Mouse (Mus musculus): Measurements from ENCODE around the gene Tbc1d22a.

Gene Tbc1d22a

DNA sequence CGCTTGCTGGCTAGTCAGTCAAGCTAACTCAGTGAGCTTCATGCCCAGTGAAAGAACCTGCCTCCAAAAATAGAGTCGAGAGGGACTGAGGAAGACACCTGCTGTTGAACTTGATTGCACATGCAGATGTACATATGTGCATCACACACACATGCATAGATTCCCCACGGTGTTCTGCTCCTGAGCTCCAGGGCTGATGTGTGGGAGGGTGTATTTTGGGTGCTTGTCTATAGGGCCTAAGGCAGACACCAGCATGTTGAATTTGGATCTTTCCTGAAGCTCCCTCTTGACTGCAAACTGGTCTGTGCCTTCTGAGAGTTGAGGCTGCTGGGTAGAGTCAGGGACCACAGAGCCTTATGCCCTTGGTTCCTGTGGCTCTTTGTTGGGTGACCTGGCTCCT is 23.8 kb downstream of the Tbc1d22a start:
- no peak for DNase-seq

DNA sequence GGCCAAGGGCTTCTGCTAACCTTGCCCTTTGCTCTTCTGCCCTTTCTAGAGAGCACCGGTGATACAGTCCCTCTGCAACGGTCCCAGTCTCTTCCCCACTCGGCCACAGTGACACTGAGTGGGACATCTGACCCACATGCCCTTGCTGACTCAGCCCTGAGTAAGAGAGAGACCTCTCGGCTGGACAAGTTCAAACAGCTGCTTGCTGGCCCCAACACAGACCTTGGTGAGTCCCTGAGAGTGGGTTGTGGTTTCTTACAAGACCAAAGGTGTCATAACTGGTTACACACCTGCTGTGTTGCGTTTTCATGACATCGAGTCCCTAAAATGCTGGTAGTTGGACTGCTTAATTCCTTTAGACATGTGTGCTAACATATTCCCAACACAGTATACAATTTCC is 24.8 kb downstream of the Tbc1d22a start:
- DNase-seq = no peak

DNA sequence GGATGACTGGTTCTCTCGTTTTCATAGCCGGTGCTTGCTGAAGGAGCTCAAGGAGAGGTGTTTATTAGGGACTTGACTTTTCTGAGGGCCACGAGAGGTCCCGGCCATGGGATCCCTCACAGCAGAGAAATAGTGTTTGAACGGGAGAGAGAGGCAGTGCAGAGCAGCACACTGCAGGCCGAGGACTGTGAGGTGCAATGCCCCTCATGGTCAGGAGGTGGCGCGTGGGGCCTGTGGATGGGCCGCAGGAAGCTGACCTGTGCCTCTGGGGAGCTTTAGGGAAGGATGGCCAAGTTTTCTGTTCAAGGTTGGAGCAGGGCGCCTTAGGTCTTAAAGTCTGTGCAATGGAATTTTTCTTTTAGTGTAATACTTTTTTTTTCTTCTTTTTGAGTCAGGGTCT is 25.5 kb downstream of the Tbc1d22a start:
- DNase-seq = peak; percentile 73 to 78

DNA sequence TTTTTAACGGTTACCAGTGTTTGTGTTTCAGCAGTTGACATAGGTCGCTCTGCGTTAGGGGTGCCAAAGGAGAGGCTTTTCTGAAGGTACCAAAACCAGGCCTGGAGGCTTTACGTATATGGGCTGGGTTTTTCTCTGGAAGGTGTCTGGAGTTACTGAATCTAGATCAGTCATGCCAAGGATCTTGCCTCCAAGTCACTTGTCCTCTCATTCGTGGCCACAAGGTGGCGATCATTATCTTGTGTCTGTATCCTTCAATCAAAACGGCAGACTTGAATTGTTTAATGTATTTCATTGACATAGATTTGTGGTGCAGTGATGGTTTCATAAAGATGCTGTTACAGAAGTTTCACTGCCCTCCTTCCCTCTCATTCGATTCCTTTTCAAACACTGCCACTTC is 29.4 kb downstream of the Tbc1d22a start:
- DNase-seq = peak; percentile 67 to 84

DNA sequence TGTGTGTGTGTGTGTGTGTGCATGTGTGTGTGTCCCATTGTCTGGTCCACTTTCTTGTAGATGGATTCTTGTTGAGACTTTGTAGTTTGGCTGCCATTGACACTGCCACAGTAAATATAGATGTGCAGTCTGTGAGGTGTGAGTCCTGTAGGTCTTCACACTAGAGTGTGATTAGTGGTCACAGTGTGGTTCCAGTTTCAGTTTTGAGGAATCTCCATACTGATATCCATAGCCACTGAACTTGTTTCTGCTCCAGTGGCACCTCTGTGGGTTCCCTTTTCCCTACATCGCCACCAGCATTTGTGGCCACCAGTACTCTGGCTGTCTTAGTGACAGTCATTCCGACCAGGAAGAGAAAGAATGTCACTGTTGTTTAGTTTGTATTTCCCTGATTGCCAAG is 30.1 kb downstream of the Tbc1d22a start:
- no peak for DNase-seq

DNA sequence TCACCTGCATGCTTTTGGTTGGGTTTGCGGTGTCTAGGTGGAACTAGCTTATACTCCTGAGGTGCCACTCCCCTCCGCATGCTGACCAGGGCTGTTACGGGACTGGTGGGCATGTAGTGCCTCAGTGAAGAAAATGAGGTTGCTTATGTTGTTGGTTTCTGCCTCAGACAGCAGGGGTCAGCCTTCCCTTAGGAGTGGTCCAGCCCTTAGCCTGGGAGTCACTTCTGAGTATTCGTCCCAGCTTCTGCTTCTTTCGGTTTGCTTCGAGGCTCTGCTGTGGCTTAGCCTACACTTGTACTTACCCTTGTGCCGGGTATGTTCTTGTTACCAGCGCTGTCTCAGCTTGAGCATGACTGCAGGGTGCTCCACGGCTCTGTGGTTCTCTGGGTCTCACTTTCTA is 36.0 kb downstream of the Tbc1d22a start:
- DNase-seq = peak in 1 of 2 experiments; percentile 36

DNA sequence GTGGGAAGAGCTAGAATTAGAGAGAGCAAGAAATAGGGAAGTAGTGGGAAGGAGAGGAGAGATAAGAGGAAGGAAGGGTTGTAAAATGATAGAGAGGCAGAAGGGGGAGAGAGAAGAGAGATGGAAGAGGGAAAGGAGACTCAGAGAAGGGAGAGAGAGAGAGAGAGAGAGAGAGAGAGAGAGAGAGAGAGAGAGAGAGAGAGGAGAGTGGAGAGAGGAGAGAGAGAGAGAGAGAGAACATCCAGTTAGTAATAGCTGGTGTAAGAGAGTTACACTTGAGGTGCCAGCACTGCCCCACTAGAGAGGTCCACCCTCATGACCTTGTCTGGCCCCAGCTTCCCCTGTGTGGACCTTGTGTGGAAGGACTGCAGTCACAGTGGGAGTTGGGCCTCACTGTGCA is 37.9 kb downstream of the Tbc1d22a start:
- no peak for DNase-seq

DNA sequence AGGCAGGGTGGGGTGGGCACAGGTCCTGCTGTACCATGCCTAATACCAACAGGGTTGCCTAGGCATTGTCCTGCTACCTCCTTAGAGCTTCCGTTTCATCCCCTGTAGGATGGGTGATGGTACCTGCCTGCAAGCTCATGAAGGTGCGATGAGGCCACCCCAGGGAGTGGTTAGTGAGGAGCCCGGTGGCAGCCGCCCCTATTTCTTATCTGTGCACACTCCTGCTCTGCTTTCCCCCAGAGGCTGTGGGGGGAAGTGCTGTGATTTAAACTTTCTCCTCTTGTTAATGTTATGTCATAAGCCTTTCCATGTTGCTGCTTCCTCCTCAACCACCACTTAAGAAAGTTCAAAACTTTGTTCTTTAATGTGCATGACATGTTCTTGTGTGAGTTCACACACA is 38.4 kb downstream of the Tbc1d22a start:
- DNase-seq = no peak

DNA sequence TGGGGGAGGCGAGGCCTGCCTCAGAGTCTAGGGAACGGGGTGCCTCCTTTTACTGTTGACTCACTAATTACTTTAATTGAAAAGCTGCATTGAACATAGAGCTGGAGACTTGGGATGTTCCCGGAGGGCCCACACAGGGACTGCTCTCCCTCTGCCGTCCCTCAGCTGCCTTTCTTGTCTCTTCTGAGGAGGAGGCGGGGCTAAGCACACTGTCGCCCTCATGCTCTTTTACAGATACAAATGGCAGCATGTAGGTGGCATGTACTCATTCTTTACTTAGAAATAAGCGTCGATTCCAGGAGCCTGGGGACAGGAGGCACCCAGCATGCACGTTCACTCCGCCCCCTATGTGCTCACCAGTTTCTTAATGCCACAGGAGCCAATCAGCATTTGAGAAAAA is 39.2 kb downstream of the Tbc1d22a start:
- DNase-seq = no peak

DNA sequence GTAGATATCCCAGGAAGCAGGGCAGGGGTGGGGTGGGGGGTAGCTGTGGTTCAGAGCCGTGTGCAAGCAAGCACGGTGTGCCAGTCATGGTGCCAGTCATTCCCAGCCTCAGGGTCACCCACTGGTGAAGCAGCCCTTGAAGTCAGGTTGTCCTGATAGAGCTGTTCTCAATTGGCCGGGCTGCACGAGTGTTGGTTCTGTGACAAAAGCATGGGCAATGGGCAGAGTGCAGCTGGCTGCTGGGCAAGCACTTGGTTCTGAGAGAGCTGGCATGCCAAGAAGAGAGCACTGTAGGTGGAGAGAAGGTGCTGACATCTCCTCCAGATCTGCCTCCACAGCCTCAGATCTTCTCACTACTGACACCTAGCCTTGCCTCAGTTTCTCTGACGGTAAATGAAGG is 41.9 kb downstream of the Tbc1d22a start:
- no peak for DNase-seq

DNA sequence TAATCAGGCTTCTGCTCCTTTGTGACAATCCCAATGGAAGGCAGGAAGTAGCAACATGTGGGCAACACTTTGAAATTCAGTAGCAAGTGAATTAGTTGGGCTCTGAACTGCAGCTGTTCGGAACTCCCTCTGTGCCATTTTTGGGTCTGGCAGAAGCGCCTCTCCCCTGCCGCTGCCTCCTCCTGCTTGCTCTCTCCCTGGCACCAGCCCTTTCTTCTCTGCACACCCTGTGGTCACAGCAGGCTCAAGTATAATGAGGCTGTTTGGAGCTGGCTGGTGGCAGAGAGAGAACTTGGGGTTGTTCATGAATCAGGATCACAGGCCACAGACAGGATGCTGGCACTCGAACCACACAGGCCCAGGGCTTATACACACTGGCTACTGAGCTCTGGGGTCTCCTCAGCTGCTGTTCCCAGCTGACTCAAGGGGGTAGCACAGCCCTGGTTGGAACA is 42.5 kb downstream of the Tbc1d22a start:
- no peak for DNase-seq

DNA sequence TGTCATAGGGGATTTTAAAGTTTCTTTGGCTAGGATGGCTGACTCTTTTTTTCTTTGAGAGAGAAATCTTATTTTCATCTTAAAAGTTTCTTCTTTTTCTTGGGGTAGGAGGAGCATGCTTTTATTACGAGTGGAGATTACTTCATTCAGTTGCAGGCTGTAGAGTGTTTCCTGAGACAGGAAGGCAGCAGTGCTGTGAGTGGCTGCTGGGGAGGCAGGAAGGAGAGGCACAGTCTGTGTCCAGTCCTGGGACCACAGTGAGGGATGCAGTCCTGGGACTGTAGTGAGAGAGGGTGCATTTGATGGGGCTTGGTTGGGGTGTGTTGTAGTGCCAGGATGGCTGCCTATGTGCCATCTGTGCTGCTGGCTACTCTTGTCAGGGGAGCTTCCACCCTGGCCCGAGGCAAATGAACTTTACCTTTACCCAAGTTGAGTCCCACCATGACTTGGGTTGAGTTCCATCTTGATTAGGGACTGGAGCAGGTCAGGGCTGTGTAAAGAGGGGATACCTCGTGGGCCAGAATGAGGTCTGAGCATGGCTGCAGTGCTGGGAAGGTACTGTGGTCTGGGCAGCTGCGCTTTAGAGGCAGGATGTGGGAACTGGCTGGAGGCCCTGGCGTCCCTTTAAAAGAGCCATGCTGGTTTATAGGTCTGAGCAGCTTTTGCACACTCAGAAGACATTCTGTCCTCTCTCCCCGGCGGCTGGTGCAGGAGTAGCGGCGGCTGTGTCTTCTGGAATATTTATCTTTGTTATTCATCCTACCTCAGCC is 43.8 kb downstream of the Tbc1d22a start:
- DNase-seq = no peak

DNA sequence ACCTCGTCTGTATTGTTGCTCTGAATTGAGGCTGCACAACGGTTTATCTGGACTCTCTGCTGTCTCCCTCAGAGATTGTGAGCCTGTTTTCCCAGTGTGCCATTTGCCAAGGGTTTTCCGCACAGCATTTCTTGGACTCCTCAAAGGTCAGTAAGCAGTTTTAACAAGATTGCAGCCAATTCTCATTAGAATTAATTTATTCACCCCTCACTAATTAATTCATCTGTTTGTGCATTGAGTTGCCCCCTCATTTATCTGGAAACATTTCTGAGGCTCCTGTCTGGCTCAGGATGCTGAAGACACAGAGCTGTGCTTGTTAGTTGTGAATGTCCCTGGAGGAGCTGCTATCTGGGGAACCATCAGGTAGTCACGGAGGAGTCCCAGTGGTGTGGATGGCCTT is 45.0 kb downstream of the Tbc1d22a start:
- no peak for DNase-seq

DNA sequence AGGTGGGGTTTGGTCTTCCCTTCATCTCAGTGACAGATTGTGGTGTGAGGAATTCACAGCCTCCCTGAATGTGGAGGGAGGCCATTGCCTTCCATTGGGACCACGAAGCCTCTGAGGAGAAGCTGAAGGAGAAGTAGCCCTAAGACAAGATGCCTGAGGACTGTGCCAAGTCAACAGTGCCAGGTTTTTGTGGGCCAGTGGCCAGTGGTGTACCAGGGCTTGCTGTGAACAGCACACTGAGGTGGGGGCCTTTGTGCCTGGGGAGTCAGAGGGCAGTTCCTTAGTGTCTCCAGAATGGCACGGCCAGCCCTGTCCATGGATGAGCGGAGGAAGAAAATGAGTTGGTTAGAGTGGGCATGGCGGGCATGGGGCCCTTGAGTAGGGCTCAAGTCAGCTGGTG is 45.9 kb downstream of the Tbc1d22a start:
- DNase-seq = no peak

DNA sequence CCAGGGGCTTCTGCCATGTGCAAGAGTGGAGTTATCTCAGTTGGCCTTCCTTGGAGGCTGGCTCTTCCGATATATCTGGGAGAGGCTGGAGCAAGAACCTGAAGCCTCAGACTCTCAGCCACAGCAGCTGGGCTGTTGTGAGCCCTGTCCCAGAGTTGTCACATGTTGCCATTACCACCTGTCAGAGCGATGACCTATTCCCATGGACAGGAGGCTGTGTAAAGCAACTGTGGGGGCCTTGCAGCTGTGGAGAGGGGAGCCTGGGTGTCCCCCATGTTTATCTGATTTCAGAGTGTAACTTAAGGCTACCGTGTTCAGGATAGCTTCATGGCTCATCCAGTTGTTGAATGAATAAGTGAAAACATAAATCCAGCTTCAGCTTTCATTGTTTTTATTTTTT is 50.1 kb downstream of the Tbc1d22a start:
- DNase-seq = no peak

DNA sequence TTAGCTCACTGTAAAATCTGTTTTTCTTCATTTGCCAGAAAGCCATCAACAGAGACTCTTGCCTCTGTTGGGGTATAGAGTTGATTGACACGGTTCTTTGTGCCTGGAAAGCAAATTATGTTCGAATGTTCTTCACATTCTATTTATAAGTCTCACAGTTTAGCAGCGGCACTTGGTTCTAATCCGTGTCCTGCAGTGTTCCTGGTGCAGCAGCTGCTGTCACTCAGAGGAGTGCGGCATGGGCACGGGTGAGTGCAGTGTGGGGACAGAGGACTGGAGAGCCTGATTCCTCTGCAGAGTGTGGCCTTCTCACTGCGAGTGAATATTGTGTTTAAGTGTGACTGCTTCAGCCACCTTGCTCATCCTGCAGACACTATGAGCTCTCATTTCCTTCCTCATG is 50.5 kb downstream of the Tbc1d22a start:
- no peak for DNase-seq

DNA sequence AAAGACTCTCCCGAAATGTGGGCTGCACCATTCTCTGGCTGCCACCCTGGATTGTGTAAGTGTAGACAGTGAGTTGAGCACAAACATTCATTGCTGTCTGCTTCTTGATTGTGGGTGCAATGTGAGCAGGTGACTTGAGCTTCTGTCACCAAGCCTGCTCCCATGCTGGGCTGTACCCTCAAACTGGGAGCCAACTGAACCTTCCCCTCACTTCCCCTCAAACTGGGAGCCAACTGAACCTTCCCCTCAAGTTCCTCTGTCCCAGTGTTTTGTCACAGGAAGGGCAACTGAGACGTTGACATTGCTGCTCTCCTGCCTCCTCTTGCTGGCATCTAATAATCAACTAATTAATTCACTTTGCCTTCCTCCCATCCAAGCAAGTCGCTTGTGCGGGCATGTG is 52.7 kb downstream of the Tbc1d22a start:
- no peak for DNase-seq

DNA sequence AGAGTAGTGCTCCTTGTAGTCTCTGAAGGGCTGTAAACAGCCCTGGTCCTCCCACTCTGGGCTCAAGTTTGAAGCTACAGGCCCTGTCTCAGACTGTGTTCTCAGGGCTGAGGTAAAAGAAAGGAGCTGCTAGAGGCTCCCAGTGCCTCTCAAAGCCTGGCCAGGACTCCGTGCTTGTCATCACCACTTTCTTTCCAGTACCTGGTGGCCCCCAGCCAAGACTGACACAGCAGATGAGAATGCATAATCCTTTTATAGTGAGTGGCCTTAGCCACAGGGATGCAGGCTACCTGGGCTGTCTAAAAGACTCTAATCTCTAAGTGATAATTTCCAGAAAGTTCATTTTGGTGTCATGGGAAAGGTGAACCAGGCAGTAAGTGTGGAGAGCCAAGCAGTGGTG is 54.3 kb downstream of the Tbc1d22a start:
- peak; percentile 21 to 50 for DNase-seq

DNA sequence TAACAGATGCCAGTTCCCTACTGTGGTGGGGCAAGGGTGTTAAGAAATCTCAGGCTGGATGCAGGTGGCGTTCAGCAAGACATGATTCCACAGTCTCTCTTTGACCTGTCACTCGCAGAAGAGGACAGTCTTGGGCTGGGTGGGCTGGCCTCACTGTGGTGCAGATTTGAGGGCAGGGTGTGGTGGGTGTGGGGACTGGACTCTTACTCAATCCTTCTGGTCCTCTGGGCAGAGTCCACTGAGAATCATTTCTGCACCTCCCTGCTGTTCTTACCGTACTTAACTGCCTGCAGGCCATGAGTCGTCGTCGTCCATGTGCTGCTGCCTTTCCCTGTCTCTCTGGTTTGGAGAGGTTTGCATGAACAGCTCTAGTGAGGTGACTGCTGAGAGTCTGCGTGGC is 61.5 kb downstream of the Tbc1d22a start:
- no peak for DNase-seq

DNA sequence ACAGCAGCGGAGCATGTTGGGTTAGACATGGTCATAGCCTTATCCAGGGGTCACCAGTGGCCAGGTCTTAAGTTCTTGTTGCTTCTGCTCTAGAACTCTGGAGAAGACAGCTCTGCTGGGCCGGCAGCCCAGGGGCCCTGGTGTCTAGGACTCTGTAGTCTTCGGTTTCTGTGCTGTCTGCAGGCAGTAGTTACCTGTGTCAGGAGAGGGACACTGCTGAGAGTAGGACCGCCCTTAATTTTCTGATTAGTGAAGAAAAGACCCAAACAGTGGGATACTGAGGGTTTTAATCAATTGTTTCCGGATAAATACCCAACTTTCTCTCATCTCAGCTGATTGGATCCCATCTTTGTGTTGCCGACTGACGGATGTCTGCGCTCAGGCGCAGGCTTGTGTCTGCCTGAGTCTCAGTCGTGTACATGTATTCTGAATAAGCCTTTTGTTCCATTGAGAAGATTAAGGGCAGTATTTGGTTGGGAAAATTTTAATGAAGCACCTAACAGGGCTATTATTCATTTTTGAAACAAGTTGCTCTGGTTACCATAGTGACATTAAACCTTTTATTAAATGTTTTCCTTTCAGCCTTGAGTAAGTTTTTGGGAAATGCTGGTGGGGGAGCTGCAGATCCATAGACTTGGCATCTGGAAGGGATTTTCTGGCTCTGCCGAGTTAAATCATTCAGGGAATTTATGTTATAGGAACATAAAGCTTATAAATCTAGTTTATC is 62.4 kb downstream of the Tbc1d22a start:
- DNase-seq = no peak

DNA sequence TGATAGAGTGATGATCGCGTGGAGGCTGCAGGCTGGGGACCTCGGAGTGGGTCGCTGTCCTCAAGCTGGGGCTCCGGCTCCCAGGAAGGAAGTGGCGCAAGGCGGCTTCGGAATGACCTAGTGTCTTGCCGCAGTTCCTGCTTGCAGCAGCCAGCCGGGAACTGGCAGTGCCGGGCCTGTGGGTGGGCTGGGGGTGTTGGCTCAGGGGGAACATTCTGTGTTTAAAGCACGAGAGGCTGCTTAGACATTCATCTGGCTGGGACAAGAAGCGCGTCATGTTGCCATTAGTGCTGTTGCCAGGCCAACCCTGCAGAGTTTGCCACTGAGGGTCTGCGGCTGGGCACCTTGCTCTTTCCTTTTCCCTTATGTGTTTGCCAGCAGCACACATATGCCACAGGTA is 63.2 kb downstream of the Tbc1d22a start:
- peak in 1 of 2 experiments; percentile 56 for DNase-seq

DNA sequence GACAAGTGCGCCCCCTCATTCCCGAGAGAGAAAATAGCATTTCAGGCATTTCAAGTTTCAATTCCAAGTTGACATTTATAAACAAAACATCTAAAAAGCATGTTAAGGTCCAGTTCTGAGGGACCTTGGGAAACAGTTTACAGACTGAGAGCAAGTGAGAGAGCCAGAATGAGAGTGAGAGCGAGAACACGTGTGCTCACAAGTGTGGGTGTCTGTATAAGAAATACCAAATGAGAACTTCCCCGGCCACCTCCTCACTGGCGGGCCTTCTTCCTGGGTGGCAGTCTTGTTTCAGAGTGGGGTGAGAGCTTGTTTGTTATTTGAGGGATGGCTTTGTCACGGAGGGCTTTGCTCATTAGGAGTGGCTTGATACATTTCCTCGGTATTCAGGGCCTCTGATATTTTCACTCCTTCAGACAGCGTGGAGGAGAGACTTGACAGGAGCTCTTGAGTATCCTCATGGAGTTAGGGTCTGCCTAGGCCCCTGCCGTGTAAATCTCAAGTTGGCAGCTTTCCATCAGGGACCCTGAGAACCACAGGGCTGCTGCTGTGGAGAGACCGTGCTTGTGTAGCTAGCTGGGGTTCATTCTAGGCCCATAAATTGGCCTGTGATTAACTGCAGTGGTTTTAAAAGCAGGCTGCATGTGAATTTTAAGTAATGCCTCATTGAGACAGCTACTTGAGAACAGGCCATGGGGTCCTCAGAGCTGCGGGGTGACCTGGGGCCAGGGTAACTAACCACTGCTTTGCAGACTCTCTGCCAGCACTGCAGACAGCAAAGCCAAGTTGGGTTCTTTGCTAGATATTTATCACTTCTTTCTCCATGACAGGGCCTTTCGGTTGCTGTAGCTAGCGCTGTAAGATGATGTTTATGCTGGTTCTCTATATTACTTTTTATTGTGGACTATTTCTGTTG is 65.1 kb downstream of the Tbc1d22a start:
- DNase-seq = no peak

DNA sequence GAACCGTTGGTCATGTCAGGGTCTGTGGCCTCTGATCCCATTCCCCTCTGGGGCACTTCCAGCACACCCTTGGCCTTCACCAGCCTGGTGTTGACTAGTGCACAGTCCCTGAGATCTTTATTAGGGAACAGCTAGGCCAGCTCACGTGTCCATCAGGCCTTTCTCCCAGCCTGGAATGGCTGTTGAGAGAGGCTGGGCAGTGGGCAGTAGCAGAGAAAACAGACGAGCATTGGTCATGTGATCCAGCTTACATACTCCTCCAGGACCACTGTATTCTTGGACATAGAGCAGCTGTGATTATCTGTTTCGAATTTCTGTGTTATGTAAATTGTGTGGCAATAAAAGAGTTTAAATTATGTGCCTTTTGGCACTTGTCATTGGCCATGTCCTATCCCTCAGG is 65.9 kb downstream of the Tbc1d22a start:
- no peak for DNase-seq

Measured in kidney, postnatal 25 days (tissue).